Comparison of ENCODE assay signal across 10 mouse cellular contexts in genomic region chr14:16200220-16200912, GRCm38 (mm10). TPM values are rescaled to one million over a fixed set of nuclear protein-coding genes. Genes with fewer than 3 reads are reported as not detected.
DNase-seq lines count a peak whose midpoint lies in the region; ATAC-seq and TF ChIP-seq lines count a peak whose summit lies in the region.
"Had no signal": no experiment of that assay in that cellular context is flagged by ENCODE, and none has a peak within 500 bp of the region (broad histone marks: within the 10 kb centered on the region; RNA-seq: fewer than 3 reads in every experiment).

No protein-coding gene starts in this region.

- peak overlapping the region; percentile 55; the same call in 1 of the 2 replicates for H3K27ac ChIP-seq in heart, postnatal 0 days (ENCODE audit: low read depth)
- H3K27ac ChIP-seq in embryonic facial prominence, embryonic 15.5 days (replicated peaks): no peak overlapping the region
- H3K27ac ChIP-seq in hindbrain, embryonic 11.5 days (ENCODE audit: low read depth, low read length): peak overlapping the region; percentile 58
- H3K27ac ChIP-seq in midbrain, postnatal 0 days (ENCODE audit: low read depth, low read length): no peak overlapping the region
- H3K27ac ChIP-seq in kidney, embryonic 16.5 days (ENCODE audit: low read length): no peak overlapping the region

- no peak overlapping the region for H3K9ac ChIP-seq in heart, postnatal 0 days (replicated peaks; ENCODE audit: low read depth, low read length)
- no peak overlapping the region for H3K9ac ChIP-seq in embryonic facial prominence, embryonic 15.5 days
- H3K9ac ChIP-seq in hindbrain, embryonic 11.5 days (ENCODE audit: low read depth, low read length): no peak overlapping the region
- H3K9ac ChIP-seq in midbrain, postnatal 0 days (replicated peaks; ENCODE audit: low read length, poor library complexity, severe bottlenecking): no peak overlapping the region
- H3K9ac ChIP-seq in kidney, embryonic 16.5 days (replicated peaks; ENCODE audit: low read length): no peak overlapping the region

- H3K27me3 ChIP-seq in heart, postnatal 0 days (ENCODE audit: control insufficient read depth, insufficient read depth, low read length): no peaks in the 10 kb centered on the region
- H3K27me3 ChIP-seq in embryonic facial prominence, embryonic 15.5 days: no peaks in the 10 kb centered on the region
- no peaks in the 10 kb centered on the region for H3K27me3 ChIP-seq in hindbrain, embryonic 11.5 days (ENCODE audit: control insufficient read depth, insufficient read depth, low read length)
- no peaks in the 10 kb centered on the region for H3K27me3 ChIP-seq in midbrain, postnatal 0 days (ENCODE audit: insufficient read depth, low read length)
- H3K27me3 ChIP-seq in kidney, embryonic 16.5 days (ENCODE audit: insufficient read depth, low read length): no peaks in the 10 kb centered on the region

- peak; percentile 35 for DNase-seq in heart, postnatal 0 days (ENCODE audit: low spot score)
- DNase-seq in heart, postnatal 4 days: no peak
- peak; percentile 40 for DNase-seq in hindbrain, embryonic 11.5 days (ENCODE audit: low spot score)
- DNase-seq in midbrain, postnatal 0 days (ENCODE audit: low spot score): peak; percentile 22
- DNase-seq in lung, postnatal 4 days: no peak
- no peak for DNase-seq in thymus, postnatal 25 days
- DNase-seq: lung, adult 18-20 months; spleen, adult 18-20 months had no signal

- no peak for TF ChIP-seq CTCF in heart, postnatal 0 days (IDR thresholded peaks at IDR 0.05; ENCODE audit: low read depth)
- no peak for TF ChIP-seq CTCF in midbrain, postnatal 0 days (IDR thresholded peaks at IDR 0.05)

- H3K36me3 ChIP-seq in heart, postnatal 0 days (replicated peaks; ENCODE audit: control insufficient read depth, insufficient read depth, low read length): no peaks in the 10 kb centered on the region
- no peaks in the 10 kb centered on the region for H3K36me3 ChIP-seq in embryonic facial prominence, embryonic 15.5 days
- no peaks in the 10 kb centered on the region for H3K36me3 ChIP-seq in hindbrain, embryonic 11.5 days (ENCODE audit: control insufficient read depth, insufficient read depth, low read length)
- no peaks in the 10 kb centered on the region for H3K36me3 ChIP-seq in midbrain, postnatal 0 days (ENCODE audit: insufficient read depth, low read length)
- no peaks in the 10 kb centered on the region for H3K36me3 ChIP-seq in kidney, embryonic 16.5 days (ENCODE audit: insufficient read depth, low read length)

- peak overlapping the region; percentile 47 for H3K4me2 ChIP-seq in heart, postnatal 0 days (ENCODE audit: low read depth, low read length)
- peak overlapping the region; percentile 37; the same call in 1 of the 2 replicates for H3K4me2 ChIP-seq in embryonic facial prominence, embryonic 15.5 days (replicated peaks)
- H3K4me2 ChIP-seq in hindbrain, embryonic 11.5 days (replicated peaks; ENCODE audit: low read depth, low read length): peak overlapping the region; percentile 0; the same call in 1 of the 2 replicates
- peak overlapping the region; percentile 16; the same call in 1 of the 2 replicates for H3K4me2 ChIP-seq in midbrain, postnatal 0 days (ENCODE audit: low read depth, low read length, poor library complexity, severe bottlenecking)
- H3K4me2 ChIP-seq in kidney, embryonic 16.5 days (replicated peaks; ENCODE audit: low read depth, low read length): no peak overlapping the region

- H3K4me3 ChIP-seq in heart, postnatal 0 days (ENCODE audit: low read depth, low read length): no peak overlapping the region
- 0 out of 2 replicates have a peak overlapping the region, but pooled peaks have one; percentile 2 for H3K4me3 ChIP-seq in embryonic facial prominence, embryonic 15.5 days (replicated peaks)
- no peak overlapping the region for H3K4me3 ChIP-seq in hindbrain, embryonic 11.5 days (ENCODE audit: low read depth, low read length)
- H3K4me3 ChIP-seq in midbrain, postnatal 0 days (ENCODE audit: low read depth, low read length): no peak overlapping the region
- H3K4me3 ChIP-seq in kidney, embryonic 16.5 days (ENCODE audit: low read length): no peak overlapping the region

- peak; percentile 47; the same call in 1 of the 2 replicates for ATAC-seq in heart, postnatal 0 days (ENCODE audit: insufficient read depth, low read depth)
- no peak for ATAC-seq in embryonic facial prominence, embryonic 15.5 days (ENCODE audit: insufficient number of reproducible peaks, low FRiP score, low TSS enrichment, low read depth)
- ATAC-seq in hindbrain, embryonic 11.5 days (ENCODE audit: low FRiP score): peak; percentile 52
- 0 out of 2 replicates have a peak, but pooled peaks have one; percentile 6 for ATAC-seq in midbrain, postnatal 0 days (ENCODE audit: low FRiP score)
- ATAC-seq in kidney, embryonic 16.5 days (ENCODE audit: low FRiP score, low TSS enrichment): no peak

- TF ChIP-seq EP300 in heart, postnatal 0 days (IDR thresholded peaks at IDR 0.05; ENCODE audit: low read depth): no peak

- no peaks in the 10 kb centered on the region for H3K9me3 ChIP-seq in heart, postnatal 0 days (replicated peaks; ENCODE audit: control insufficient read depth, low read length)
- no peaks in the 10 kb centered on the region for H3K9me3 ChIP-seq in embryonic facial prominence, embryonic 15.5 days (replicated peaks)
- no peaks in the 10 kb centered on the region for H3K9me3 ChIP-seq in hindbrain, embryonic 11.5 days (ENCODE audit: control insufficient read depth, low read length)
- H3K9me3 ChIP-seq in midbrain, postnatal 0 days (ENCODE audit: low read length): no peaks in the 10 kb centered on the region
- no peaks in the 10 kb centered on the region for H3K9me3 ChIP-seq in kidney, embryonic 16.5 days (ENCODE audit: low read length)

- 36% methylated on average over 6 of the region's 6 CpGs for WGBS in heart, postnatal 0 days
- 23% methylated on average over 6 of the region's 6 CpGs for WGBS in embryonic facial prominence, embryonic 15.5 days
- WGBS in hindbrain, embryonic 11.5 days: 30% methylated on average over 6 of the region's 6 CpGs
- 8% methylated on average over 6 of the region's 6 CpGs for WGBS in midbrain, postnatal 0 days
- 50% methylated on average over 6 of the region's 6 CpGs for WGBS in kidney, embryonic 16.5 days

- peaks cover 13% of the 10 kb centered on the region for H3K4me1 ChIP-seq in heart, postnatal 0 days (ENCODE audit: control insufficient read depth, insufficient read depth)
- H3K4me1 ChIP-seq in embryonic facial prominence, embryonic 15.5 days: peaks cover 11% of the 10 kb centered on the region
- no peaks in the 10 kb centered on the region for H3K4me1 ChIP-seq in hindbrain, embryonic 11.5 days (replicated peaks; ENCODE audit: control insufficient read depth, insufficient read depth, low read length)
- no peaks in the 10 kb centered on the region for H3K4me1 ChIP-seq in midbrain, postnatal 0 days (ENCODE audit: insufficient read depth, low read length)
- H3K4me1 ChIP-seq in kidney, embryonic 16.5 days (ENCODE audit: insufficient read depth, low read length): no peaks in the 10 kb centered on the region

RNA-seq across cellular contexts. Expression of gene Ngly1, which starts 48.7 kb away (rescaled TPM):
- 25.7 and 34.3 TPM in 2 replicates for total RNA-seq in heart, postnatal 0 days (2014; rRNA removed; ENCODE audit: low replicate concordance)
- 27.0 and 29.3 TPM in 2 replicates for polyA plus RNA-seq in heart, postnatal 0 days (2015; fragmentation: Nextera tagmentation; extraction: Ambion mirVana)
- 10 to 100 TPM; 28.2 to 29.8 TPM for total RNA-seq in heart, postnatal 4 days (2021)
- 42.7 and 43.0 TPM in 2 replicates for polyA plus RNA-seq in embryonic facial prominence, embryonic 15.5 days (2015; fragmentation: Nextera tagmentation; extraction: Ambion mirVana)
- 23.0 and 24.3 TPM in 2 replicates for polyA plus RNA-seq in hindbrain, embryonic 11.5 days (2014; fragmentation: Nextera tagmentation; extraction: Ambion mirVana)
- 16.4 and 27.4 TPM in 2 replicates for total RNA-seq in midbrain, postnatal 0 days (2014; rRNA removed)
- polyA plus RNA-seq in midbrain, postnatal 0 days (2015; fragmentation: Nextera tagmentation; extraction: Ambion mirVana): 23.7 and 23.8 TPM in 2 replicates
- polyA plus RNA-seq in kidney, embryonic 16.5 days (2015; fragmentation: Nextera tagmentation; extraction: Ambion mirVana): 37.8 and 38.7 TPM in 2 replicates

RNA-seq across cellular contexts. Expression of gene Oxsm, which starts 49.2 kb away (rescaled TPM):
- 6.2 and 13.5 TPM in 2 replicates for total RNA-seq in heart, postnatal 0 days (2014; rRNA removed; ENCODE audit: low replicate concordance)
- polyA plus RNA-seq in heart, postnatal 0 days (2015; fragmentation: Nextera tagmentation; extraction: Ambion mirVana): 3.6 and 3.9 TPM in 2 replicates
- 10 to 100 TPM; 13.7 to 14.7 TPM for total RNA-seq in heart, postnatal 4 days (2021)
- 2.4 and 2.5 TPM in 2 replicates for polyA plus RNA-seq in embryonic facial prominence, embryonic 15.5 days (2015; fragmentation: Nextera tagmentation; extraction: Ambion mirVana)
- polyA plus RNA-seq in hindbrain, embryonic 11.5 days (2014; fragmentation: Nextera tagmentation; extraction: Ambion mirVana): 1.2 and 1.8 TPM in 2 replicates
- total RNA-seq in midbrain, postnatal 0 days (2014; rRNA removed): 5.0 and 5.5 TPM in 2 replicates
- polyA plus RNA-seq in midbrain, postnatal 0 days (2015; fragmentation: Nextera tagmentation; extraction: Ambion mirVana): 1.3 TPM in 2 replicates
- polyA plus RNA-seq in kidney, embryonic 16.5 days (2015; fragmentation: Nextera tagmentation; extraction: Ambion mirVana): 3.1 and 3.8 TPM in 2 replicates

Comparison
In these comparisons a context has a peak if more than half of its experiments do, and no peak if none do; other contexts are left out.
1. DNase-seq: peak in heart, postnatal 0 days (single experiment), hindbrain, embryonic 11.5 days (single experiment) and midbrain, postnatal 0 days (single experiment); none in heart, postnatal 4 days (single experiment), lung, postnatal 4 days (0 of 2) and thymus, postnatal 25 days (single experiment).
2. ATAC-seq: peak in heart, postnatal 0 days (single experiment), hindbrain, embryonic 11.5 days (single experiment) and midbrain, postnatal 0 days (single experiment); none in embryonic facial prominence, embryonic 15.5 days (single experiment) and kidney, embryonic 16.5 days (single experiment).
3. H3K27ac ChIP-seq: peak in heart, postnatal 0 days (single experiment) and hindbrain, embryonic 11.5 days (single experiment); none in embryonic facial prominence, embryonic 15.5 days (single experiment), midbrain, postnatal 0 days (single experiment) and kidney, embryonic 16.5 days (single experiment).